ENCODE assay signal across 9 mouse cellular contexts in the genomic region with DNA sequence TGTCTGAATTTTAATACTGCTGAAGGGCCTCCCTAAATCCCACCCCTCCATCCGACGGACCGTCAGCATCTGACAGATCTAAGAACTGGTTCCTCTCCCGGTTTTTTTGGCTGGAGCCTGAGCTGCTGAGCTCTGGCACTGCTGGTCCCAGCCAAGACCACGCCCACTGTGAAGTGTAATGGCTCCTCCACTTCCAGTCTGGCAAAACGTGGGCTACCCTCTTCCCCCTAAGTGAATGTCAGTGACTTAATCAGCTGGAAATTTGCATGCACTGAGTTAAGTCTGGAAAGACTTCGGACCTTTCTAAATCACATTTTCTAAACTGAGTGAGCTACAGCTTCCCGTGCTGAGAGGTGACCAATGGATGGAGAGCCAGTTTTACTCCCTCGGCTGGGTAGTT. TPM values are rescaled to one million over a fixed set of nuclear protein-coding genes. Genes with fewer than 3 reads are reported as not detected.
DNase-seq lines count a peak whose midpoint lies in the region; ATAC-seq and TF ChIP-seq lines count a peak whose summit lies in the region.
"Had no signal": no experiment of that assay in that cellular context is flagged by ENCODE, and none has a peak within 500 bp of the region (broad histone marks: within the 10 kb centered on the region; RNA-seq: fewer than 3 reads in every experiment).

No protein-coding gene starts in this region.

- no peak for TF ChIP-seq CTCF in hindbrain, postnatal 0 days (IDR thresholded peaks at IDR 0.05; ENCODE audit: low read depth)

- WGBS in heart, embryonic 12.5 days = 21% methylated on average over 9 of the region's 9 CpGs
- 7% methylated on average over 9 of the region's 9 CpGs for WGBS in forebrain, embryonic 12.5 days
- WGBS in hindbrain, postnatal 0 days = 16% methylated on average over 9 of the region's 9 CpGs
- WGBS in midbrain, embryonic 16.5 days = 9% methylated on average over 9 of the region's 9 CpGs

- DNase-seq in heart, adult 18-20 months = peak; percentile 42 to 62
- peak; percentile 82 for DNase-seq in NIH3T3 (ENCODE audit: low read depth)
- DNase-seq in hindbrain, postnatal 0 days (ENCODE audit: low spot score) = peak; percentile 77
- no peak for DNase-seq in layer of hippocampus, postnatal 36 days

- no peaks in the 10 kb centered on the region for H3K36me3 ChIP-seq in heart, embryonic 12.5 days
- no peaks in the 10 kb centered on the region for H3K36me3 ChIP-seq in forebrain, embryonic 12.5 days (replicated peaks)
- H3K36me3 ChIP-seq in hindbrain, postnatal 0 days (ENCODE audit: insufficient read depth, low read length) = no peaks in the 10 kb centered on the region
- no peaks in the 10 kb centered on the region for H3K36me3 ChIP-seq in midbrain, embryonic 16.5 days (ENCODE audit: control insufficient read depth, insufficient read depth, low read length)

- no peak overlapping the region for H3K9ac ChIP-seq in heart, embryonic 12.5 days
- H3K9ac ChIP-seq in forebrain, embryonic 12.5 days = no peak overlapping the region
- no peak overlapping the region for H3K9ac ChIP-seq in hindbrain, postnatal 0 days (replicated peaks; ENCODE audit: low read length)
- no peak overlapping the region for H3K9ac ChIP-seq in midbrain, embryonic 16.5 days (ENCODE audit: low read depth, low read length)

- H3K27me3 ChIP-seq in heart, embryonic 12.5 days (replicated peaks) = no peaks in the 10 kb centered on the region
- peaks cover 38% of the 10 kb centered on the region for H3K27me3 ChIP-seq in forebrain, embryonic 12.5 days
- H3K27me3 ChIP-seq in hindbrain, postnatal 0 days (ENCODE audit: insufficient read depth, low read length) = no peaks in the 10 kb centered on the region
- peaks cover 7% of the 10 kb centered on the region for H3K27me3 ChIP-seq in midbrain, embryonic 16.5 days (ENCODE audit: control insufficient read depth, insufficient read depth, low read depth, low read length)

- ATAC-seq in heart, embryonic 12.5 days (ENCODE audit: insufficient number of reproducible peaks, low FRiP score) = no peak
- ATAC-seq in forebrain, embryonic 12.5 days (ENCODE audit: low FRiP score) = peak; percentile 27; the same call in 1 of the 2 replicates
- ATAC-seq in hindbrain, postnatal 0 days = peak; percentile 65
- 0 out of 2 replicates have a peak, but pooled peaks have one; percentile 34 for ATAC-seq in midbrain, embryonic 16.5 days
- no peak for ATAC-seq in erythroid progenitor cell, adult 5-6 weeks (replicated peaks; ENCODE audit: low FRiP score, poor library complexity, severe bottlenecking)

- H3K27ac ChIP-seq in heart, embryonic 12.5 days (ENCODE audit: poor library complexity, severe bottlenecking) = no peak overlapping the region
- peak overlapping the region; percentile 56; the same call in 1 of the 2 replicates for H3K27ac ChIP-seq in forebrain, embryonic 12.5 days
- no peak overlapping the region for H3K27ac ChIP-seq in hindbrain, postnatal 0 days
- H3K27ac ChIP-seq in midbrain, embryonic 16.5 days (ENCODE audit: low read length) = no peak overlapping the region

- peaks cover 76% of the 10 kb centered on the region for H3K4me1 ChIP-seq in heart, embryonic 12.5 days (replicated peaks)
- H3K4me1 ChIP-seq in forebrain, embryonic 12.5 days = peaks cover 70% of the 10 kb centered on the region
- peaks cover 16% of the 10 kb centered on the region; the same call in 1 of the 2 replicates for H3K4me1 ChIP-seq in hindbrain, postnatal 0 days (ENCODE audit: insufficient read depth, low read length)
- peaks cover 11% of the 10 kb centered on the region; the same call in 1 of the 2 replicates for H3K4me1 ChIP-seq in midbrain, embryonic 16.5 days (ENCODE audit: control insufficient read depth, insufficient read depth, low read length)

- H3K9me3 ChIP-seq in heart, embryonic 12.5 days (replicated peaks) = no peaks in the 10 kb centered on the region
- no peaks in the 10 kb centered on the region for H3K9me3 ChIP-seq in forebrain, embryonic 12.5 days
- no peaks in the 10 kb centered on the region for H3K9me3 ChIP-seq in hindbrain, postnatal 0 days (ENCODE audit: low read length)
- no peaks in the 10 kb centered on the region; the same call in 1 of the 2 replicates for H3K9me3 ChIP-seq in midbrain, embryonic 16.5 days (replicated peaks; ENCODE audit: control insufficient read depth, low read length, poor library complexity, severe bottlenecking)

- no peak overlapping the region for H3K4me2 ChIP-seq in heart, embryonic 12.5 days
- H3K4me2 ChIP-seq in forebrain, embryonic 12.5 days = no peak overlapping the region
- 0 out of 2 replicates have a peak overlapping the region, but pooled peaks have one; percentile 23 for H3K4me2 ChIP-seq in hindbrain, postnatal 0 days (ENCODE audit: low read depth, low read length)
- H3K4me2 ChIP-seq in midbrain, embryonic 16.5 days (ENCODE audit: low read length) = no peak overlapping the region

- H3K4me3 ChIP-seq in heart, embryonic 12.5 days = no peak overlapping the region
- no peak overlapping the region for H3K4me3 ChIP-seq in forebrain, embryonic 12.5 days (replicated peaks)
- no peak overlapping the region for H3K4me3 ChIP-seq in hindbrain, postnatal 0 days (ENCODE audit: low read length)
- H3K4me3 ChIP-seq in midbrain, embryonic 16.5 days (ENCODE audit: low read depth, low read length) = no peak overlapping the region

RNA-seq across cellular contexts. Expression of gene Ror2, which starts 52.5 kb away (rescaled TPM):
- 1 to 10 TPM; 1.0 to 1.4 TPM for total RNA-seq in heart, adult 18-20 months (2021)
- 28.3 and 30.7 TPM in 2 replicates for polyA plus RNA-seq in heart, embryonic 12.5 days (2016; fragmentation: Nextera tagmentation; extraction: Ambion mirVana)
- polyA plus RNA-seq in forebrain, embryonic 12.5 days (2016; fragmentation: Nextera tagmentation; extraction: Ambion mirVana) = 13.9 and 18.5 TPM in 2 replicates
- total RNA-seq in hindbrain, postnatal 0 days (2014; rRNA removed) = 7.0 and 7.5 TPM in 2 replicates
- 2.1 and 2.5 TPM in 2 replicates for polyA plus RNA-seq in hindbrain, postnatal 0 days (2015; fragmentation: Nextera tagmentation; extraction: Ambion mirVana)
- 2.0 and 2.4 TPM in 2 replicates for polyA plus RNA-seq in midbrain, embryonic 16.5 days (2015; fragmentation: Nextera tagmentation; extraction: Ambion mirVana)
- total RNA-seq in erythroid progenitor cell, adult 5-6 weeks (2015; ENCODE audit: low replicate concordance) = not detected in 2 replicates
- total RNA-seq in erythroid progenitor cell, adult 5-6 weeks (2017; ENCODE audit: low replicate concordance) = not detected in 2 replicates
- total RNA-seq in layer of hippocampus, postnatal 36 days (2021) = under 1 TPM; 0.65 to 0.91 TPM
- total RNA-seq: MEL had no signal

Comparison
In these comparisons a context has a peak if more than half of its experiments do, and no peak if none do; other contexts are left out.
1. DNase-seq: peak in heart, adult 18-20 months (2 of 2), NIH3T3 (single experiment) and hindbrain, postnatal 0 days (single experiment); none in layer of hippocampus, postnatal 36 days (0 of 2).
2. ATAC-seq: peak in forebrain, embryonic 12.5 days (single experiment), hindbrain, postnatal 0 days (single experiment) and midbrain, embryonic 16.5 days (single experiment); none in heart, embryonic 12.5 days (single experiment) and erythroid progenitor cell, adult 5-6 weeks (single experiment).